Mouse (Mus musculus): ENCODE data around the gene Olfr459.

- TF ChIP-seq POLR2A (IDR thresholded peaks at IDR 0.05; ENCODE audit: insufficient read depth, low read length) = no peak
- no peak for TF ChIP-seq EP300 (IDR thresholded peaks at IDR 0.05; ENCODE audit: insufficient read depth, low read depth, low read length)
- peak; percentile 11 for TF ChIP-seq CTCF (IDR thresholded peaks at IDR 0.05; ENCODE audit: low read depth, low read length)
These were observed 13.1 kb downstream of the Olfr459 start for GRCm38 (mm10) chr6:41761702-41762369.

Data from ES-Bruce4 (cell line).